In genomic region chr3:142984547-142984946, GRCm38 (mm10) we compare ENCODE assay signal across 12 mouse cellular contexts.
"Had no signal": no experiment of that assay in that cellular context is flagged by ENCODE, and none has a peak within 500 bp of the region (broad histone marks: within the 10 kb centered on the region; RNA-seq: fewer than 3 reads in every experiment).

No protein-coding gene starts in this region.

- H3K27ac ChIP-seq: limb, embryonic 13.5 days; liver, embryonic 14.5 days; macrophage; midbrain, embryonic 15.5 days; neural tube, embryonic 12.5 days had no signal

- H3K4me3 ChIP-seq: limb, embryonic 13.5 days; megakaryocyte, embryonic 14.5 days; midbrain, embryonic 15.5 days; neural tube, embryonic 12.5 days had no signal

- H3K27me3 ChIP-seq: limb, embryonic 13.5 days; megakaryocyte, embryonic 14.5 days; midbrain, embryonic 15.5 days; neural tube, embryonic 12.5 days had no signal

- H3K9me3 ChIP-seq: limb, embryonic 13.5 days; midbrain, embryonic 15.5 days; neural tube, embryonic 12.5 days had no signal

- H3K9ac ChIP-seq: limb, embryonic 13.5 days; liver, embryonic 14.5 days; midbrain, embryonic 15.5 days; neural tube, embryonic 12.5 days had no signal

- DNase-seq: kidney, adult 11 months; kidney, postnatal 14 days; left cerebral cortex, postnatal 4 days; thymus, adult 2 months; thymus, postnatal 25 days had no signal

- H3K4me2 ChIP-seq: limb, embryonic 13.5 days; midbrain, embryonic 11.5 days; midbrain, embryonic 15.5 days; neural tube, embryonic 12.5 days had no signal

- ATAC-seq: midbrain, embryonic 15.5 days had no signal

- H3K4me1 ChIP-seq: limb, embryonic 13.5 days; midbrain, embryonic 15.5 days; neural tube, embryonic 12.5 days had no signal

- H3K36me3 ChIP-seq: limb, embryonic 13.5 days; midbrain, embryonic 15.5 days; neural tube, embryonic 12.5 days had no signal
